Mouse (Mus musculus): Measurements from ENCODE around the gene Col16a1.

The Col16a1 gene

DNA sequence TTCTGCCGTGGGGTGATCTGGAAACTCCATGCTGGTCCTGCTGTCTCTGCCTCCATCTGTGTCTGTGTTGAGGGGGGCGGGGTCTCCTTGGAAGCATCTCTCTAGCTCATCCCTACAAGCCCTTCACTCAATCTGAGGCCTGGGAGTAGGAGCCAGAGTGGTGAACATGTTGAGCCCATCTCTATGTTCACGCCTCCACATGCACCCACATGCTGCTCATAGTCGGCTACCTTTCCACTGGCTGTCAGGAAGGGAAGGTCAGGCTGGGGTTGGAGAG is 501 bp downstream of the Col16a1 start:
- no peak for DNase-seq

DNA sequence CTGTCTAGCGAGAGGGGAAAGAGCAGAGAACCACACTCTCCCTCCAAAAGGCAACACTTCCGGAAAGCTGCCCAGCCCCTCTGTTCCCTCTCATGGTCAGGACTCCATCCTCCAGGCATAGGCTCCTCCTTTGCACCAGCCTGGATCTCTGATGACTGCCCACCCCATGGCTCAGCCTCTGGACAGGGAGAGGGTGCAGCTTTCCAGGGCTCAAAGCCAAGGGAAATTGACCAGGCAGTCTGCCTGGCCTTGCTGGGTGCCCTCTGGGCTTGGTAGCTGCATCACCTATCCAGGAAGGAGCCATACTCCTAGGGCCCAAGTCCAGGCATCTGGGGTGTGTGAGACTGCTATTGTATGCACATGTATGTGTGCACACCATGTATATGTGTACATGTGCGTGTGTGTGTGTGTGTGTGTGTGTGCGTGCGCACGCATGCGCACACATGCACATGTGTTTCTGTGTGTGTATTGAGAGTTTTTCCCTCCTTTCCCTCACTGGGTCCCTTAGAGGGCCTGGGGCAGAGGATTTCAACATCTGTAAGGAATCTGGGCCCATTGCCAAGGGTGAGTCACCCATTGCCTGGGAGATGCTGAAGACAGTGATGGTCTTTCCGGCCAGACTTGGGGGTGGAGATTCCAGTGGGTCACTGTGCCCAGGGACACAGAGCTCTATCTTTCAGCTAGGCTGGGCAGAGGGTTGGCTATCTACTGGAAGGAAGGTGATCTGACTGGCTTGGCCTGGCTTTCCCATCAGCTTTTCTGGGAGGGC is 2.6 kb downstream of the Col16a1 start:
- peak; percentile 53 for DNase-seq

DNA sequence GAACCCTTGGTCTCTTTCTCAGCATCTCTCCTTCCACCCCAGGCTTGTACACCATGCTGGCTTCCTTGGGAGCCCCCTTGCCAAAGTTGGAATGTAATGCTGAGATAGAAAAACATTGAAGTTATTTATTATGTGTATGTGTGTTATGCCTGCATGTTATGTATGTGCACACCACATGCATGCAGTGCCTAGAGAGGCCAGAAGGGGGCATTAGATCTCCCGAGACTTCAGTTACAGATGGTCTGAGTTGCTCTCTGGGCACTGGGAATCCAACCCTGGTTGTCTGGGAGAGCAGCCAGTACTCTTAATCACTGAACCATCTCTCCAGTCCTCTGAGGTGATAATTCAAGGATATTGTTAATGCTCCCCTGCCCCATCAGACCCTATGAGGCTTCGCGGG is 4.6 kb downstream of the Col16a1 start:
- DNase-seq: no peak

DNA sequence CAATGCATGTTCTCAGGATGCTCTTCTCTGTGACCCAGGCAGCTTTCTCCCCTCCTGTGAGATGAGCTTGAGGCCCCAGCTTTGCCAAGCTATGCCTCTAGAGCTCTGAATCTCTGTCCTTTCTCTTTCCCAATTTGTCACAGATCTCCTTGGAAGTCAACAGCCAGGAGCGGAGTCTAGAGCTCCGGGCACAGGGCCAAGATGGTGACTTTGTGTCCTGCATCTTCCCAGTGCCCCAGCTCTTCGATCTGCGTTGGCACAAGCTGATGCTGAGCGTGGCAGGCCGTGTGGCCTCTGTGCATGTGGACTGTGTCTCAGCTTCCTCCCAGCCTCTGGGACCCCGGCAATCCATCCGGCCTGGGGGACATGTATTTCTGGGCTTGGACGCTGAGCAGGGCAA is 5.5 kb downstream of the Col16a1 start:
- DNase-seq: no peak

DNA sequence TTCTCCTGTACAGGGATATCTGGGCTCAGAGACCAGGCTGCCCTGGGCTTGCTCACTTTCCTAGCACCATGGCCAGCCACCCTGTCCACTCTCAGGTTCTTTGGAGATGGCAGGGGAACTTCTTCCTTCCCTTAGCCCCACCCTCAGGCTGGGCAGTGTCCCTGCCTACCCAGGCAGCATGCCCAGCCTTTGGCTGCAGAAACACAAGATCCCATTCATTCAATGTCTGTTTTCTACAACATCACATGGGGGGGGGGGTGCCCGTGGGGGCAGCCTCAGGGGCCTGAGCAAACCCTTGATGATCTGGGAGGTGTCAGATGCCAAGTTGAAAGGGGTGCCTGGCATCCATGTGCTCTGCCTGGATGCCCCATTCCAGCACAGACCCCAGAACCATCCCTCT is 7.1 kb downstream of the Col16a1 start:
- no peak for DNase-seq

DNA sequence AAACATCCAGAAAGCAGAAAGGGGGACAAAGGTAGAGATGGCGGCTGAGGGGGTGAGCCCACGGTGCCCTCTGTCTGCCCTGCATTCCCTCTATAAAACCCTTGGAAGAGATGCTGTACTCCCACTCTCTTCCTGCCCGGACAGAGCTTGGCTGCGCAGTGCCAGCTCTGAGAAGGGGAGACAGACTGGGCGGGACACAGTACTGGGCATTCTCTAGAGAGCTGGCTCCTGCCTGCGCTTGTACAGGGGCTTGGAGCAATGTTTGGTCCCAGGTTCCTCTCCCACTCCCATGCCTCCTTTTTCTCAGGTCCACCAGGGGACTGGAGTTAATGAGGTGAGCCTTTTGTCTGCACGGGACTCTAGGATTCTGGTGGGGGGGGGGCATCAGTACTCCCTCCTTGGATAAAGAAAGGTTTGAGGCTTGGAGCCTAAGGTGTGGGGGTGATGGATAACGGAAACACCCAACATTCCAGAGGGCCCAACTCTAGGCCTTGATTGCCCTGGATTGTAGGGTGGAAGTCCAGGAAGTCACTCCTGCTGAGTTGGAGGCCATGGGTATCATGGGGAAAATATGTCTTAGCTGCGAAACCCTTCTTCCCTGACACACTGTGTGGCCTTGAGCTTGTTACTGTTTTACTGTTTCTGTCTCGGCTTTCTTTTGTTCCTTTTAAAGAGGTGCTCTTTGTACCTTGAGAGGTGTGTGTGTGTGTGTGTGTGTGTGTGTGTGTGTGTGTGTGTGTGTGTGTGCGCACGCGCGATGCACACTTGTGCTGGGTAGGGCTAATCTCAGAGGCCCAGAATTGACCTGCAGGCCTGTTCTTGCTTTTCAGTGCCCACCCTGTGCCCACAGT is 7.7 kb downstream of the Col16a1 start:
- DNase-seq: no peak

DNA sequence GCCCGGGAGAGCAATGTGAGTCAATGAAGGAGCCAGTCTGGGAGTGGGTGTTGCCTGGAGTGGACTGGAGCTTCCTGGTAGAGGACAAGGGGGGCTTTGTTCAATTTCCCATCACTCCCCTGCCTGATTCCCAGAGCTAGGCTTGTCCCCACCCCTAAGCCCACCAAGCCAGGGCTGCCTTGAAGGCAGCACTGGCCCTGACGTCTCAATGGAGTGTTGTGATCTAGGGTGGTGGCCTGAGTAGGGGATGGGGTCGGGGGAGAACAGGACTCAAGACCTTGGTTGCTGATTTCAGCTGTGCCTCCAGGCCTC is 8.3 kb downstream of the Col16a1 start:
- no peak for DNase-seq

DNA sequence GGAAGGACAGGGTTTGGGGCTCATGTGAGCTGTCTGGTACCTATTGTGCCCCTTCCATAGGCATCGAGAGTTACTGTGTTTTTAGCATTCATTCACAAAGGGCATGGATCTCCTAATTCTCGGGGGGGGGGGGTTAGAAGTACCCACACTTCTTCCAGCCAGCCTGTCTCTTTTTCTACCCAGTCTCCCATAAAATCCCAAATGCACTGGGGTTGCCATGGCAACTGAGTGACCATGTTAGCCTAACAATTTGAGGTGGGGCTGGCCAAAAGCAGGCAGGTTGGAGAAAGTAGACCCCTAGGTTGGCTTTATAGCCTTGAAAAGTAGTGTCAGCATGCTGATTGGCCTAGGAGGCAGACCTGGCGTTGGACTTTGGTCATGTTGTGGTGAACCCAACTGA is 8.8 kb downstream of the Col16a1 start:
- DNase-seq: no peak

DNA sequence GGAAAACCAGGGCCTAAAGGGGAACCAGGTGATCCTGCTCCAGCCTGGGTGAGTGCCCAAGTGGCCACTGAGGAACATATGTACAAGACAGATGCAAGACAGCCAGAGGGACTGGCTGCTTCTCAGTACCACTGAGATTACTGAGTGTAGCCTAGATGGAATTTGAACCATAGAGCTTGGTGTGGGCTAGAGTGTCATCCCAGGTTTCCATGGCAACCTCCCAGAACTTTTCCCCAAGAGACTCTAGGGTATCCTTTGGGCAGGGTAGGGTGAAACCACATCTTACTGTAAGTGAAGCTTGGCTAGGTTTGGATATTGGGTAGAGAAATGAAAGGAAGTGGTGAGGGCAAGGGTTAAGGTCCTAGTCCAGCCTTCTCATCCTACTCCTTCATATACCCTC is 13.3 kb downstream of the Col16a1 start:
- DNase-seq: no peak

DNA sequence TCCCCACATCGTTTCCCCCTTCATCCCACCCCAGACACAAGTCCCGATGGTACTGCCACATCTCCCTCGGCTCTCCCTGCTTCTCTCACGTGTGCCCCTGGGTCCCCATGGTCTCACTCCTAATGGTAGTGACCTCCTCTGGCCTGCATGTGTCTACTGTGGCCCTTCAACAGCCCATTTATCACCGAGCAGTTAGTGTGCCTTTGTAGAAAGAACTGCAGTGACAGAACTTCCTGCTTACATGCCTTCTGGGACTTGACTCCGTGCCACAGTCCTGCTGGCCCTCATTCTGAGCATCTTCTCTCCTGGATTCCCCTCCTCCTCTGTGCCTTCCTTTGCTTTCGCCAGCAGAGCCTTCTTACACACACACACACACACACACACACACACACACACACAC is 15.6 kb downstream of the Col16a1 start:
- no peak for DNase-seq

DNA sequence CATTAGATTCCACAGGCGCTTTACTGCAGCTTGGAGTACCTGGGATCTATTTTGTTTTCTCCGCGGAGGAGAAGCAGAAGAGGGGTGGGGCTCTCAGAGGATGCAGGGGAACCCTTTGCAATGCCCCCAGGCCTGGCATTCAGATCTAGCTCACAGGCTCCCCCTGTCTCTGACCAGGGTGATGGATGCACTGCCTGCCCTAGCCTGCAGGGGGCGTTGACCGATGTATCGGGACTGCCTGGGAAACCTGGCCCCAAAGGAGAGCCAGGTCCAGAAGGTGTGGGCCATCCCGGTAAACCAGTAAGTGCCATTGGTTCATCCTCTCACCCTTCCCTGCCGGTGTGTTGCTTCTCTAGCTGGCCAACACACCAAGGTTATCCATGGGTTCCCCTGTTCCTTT is 19.2 kb downstream of the Col16a1 start:
- peak; percentile 42 for DNase-seq

DNA sequence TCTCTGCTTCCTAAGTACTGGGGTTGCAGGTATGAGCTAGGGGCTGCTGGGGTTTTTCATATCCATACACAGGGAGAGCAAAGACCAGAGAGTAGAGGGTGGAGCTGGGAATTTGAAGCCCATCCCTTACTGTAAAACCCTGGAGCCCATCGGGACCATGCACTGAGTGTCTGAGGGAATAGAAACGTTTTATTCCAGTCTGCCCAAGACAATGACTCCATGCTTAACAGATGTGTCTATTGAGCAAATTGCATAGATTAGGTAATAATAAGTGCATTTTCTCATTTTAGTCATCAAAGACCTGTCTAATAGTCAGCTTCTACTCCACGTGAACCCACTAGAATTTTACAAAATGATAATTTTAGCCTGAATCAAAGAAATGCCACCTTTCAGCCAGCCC is 22.9 kb downstream of the Col16a1 start:
- no peak for DNase-seq

DNA sequence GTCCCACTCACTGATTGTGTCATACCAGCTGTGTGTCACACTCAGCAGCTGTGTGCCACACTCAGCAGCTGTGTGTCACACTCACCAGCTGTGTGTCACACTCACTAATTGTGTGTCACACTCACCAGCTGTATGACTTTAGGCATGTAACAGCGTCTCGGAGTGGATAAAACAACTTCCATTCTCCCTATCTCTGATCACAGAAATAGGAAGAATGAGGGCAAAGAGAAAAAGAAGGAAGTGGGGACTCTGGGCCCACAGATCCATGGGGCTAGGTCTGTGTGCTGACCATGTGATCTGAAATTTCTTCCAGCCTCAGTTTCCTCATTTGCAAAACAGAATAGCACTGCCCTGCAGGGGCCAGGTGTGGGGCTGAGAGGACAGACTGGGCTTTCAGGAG is 24.1 kb downstream of the Col16a1 start:
- DNase-seq: no peak

DNA sequence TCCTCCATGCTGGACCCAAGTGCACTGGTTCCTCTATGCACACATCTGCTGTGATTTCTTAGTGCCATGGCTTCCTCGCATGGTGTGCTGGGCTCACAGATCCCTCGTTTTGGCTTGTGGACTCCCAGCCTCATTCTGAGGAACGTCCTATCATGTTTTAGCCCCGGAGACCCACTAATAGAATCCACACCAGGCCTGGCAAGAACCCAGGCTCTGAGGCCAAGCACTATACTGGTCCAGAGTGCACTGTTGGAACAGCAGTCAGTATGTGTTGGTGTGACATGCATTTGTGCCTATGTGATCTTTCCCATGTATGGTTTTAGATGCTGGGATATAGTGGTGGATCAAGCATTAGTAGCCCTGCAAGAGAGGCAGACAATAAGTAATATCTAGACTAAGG is 25.7 kb downstream of the Col16a1 start:
- DNase-seq: no peak

DNA sequence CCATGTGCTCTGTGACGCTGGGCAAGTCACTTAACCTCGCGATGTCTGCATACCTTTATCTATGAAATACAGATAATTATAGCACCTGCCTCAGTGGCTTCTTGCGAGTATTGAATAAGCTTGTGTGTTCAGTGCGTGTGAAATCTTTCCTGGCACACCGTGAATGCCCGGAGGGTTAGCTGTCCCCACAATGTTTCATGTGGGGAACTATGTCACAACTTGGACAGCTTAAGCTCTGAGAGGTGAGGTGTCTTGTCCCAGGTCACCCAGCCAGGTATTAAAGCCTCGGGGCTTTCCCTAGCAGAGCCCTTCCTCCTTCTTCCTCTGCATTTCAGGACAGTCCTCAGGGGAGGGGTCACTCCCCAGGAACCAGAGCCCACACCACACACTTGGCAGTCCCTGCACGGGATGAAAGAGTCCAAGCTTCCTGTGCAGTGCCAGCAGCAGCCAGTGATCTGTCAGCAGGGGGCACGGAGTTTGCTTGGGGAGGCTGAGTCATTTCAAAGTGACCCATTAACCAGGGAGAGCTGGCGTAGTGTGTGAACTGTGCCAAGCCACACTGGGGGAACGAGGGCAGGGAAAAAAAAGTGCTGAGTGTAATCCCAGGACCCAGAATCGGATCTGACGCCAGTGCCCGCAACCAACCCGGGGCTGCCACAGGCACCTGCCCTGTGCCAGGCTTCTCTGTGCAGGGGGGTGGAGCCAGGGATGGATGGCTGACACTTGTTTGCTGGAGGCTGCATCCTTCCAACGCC is 27.3 kb downstream of the Col16a1 start:
- no peak for DNase-seq

DNA sequence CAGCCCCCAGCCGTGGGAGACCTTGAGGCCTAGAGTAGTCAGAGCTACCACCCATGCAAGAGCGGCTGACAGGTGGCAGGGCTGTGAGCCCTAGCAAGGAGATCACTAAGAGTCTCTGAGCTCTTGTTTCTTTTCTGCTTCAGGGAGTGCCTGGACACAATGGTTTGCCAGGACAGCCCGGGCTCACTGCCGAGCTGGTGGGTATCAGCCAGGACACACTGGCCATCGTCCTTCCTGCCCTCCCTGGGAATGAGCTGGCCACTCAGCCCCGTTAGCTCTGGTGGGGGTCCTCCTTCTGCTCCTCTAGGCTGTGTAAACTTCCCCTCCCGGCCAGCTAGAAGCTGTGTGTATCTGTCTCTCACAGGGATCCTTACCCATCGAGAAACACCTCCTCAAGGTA is 29.2 kb downstream of the Col16a1 start:
- no peak for DNase-seq

DNA sequence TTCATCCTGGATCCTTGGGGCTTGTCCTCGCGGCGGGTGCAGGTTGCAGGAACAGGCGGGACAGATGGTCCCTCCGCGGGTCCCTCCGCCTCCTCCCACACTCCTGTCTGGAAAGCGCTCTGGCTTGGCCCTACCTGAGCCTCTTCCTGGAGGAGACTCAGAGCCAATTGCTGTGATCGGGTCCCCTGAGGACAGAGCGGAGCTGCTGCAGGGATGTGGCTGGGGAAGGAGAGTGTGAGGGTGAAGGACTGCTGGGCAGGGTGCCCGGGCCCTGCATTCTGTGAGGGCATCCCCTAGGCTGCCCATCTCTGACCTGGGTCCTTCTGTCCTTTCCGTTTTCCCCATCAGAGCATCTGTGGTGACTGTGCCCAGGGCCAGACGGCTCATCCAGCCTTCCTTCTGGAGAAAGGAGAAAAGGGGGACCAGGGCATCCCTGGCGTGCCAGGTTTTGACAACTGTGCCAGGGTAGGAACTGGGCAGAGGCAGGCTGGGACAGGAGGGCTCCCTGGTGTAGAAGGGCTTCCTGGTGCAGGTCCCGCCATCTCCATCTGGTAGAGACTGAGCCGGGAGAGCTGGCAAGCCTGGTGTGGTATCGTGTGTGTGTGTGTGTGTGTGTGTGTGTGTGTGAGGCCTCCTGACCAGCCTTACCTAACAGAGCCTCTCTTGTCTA is 31.3 kb downstream of the Col16a1 start:
- no peak for DNase-seq

DNA sequence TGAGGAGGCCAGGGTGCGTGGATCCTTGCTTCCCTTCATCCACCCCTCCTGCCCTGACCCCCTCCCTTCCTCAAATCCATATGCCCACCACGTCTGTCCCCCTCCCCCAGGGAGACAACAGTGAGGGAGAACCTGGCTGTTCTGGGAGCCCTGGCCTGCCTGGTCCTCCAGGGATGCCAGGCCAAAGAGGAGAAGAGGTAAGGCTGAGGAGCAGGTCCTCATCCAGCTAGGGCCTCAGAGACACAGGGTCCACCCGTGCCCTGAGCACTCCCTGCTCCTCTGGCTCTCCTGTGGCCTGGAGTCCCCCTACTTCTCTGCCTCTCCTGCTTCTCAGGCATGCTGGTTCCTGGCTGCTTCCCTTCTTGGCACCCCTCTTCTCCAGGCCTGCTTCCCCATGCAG is 31.9 kb downstream of the Col16a1 start:
- DNase-seq: no peak

DNA sequence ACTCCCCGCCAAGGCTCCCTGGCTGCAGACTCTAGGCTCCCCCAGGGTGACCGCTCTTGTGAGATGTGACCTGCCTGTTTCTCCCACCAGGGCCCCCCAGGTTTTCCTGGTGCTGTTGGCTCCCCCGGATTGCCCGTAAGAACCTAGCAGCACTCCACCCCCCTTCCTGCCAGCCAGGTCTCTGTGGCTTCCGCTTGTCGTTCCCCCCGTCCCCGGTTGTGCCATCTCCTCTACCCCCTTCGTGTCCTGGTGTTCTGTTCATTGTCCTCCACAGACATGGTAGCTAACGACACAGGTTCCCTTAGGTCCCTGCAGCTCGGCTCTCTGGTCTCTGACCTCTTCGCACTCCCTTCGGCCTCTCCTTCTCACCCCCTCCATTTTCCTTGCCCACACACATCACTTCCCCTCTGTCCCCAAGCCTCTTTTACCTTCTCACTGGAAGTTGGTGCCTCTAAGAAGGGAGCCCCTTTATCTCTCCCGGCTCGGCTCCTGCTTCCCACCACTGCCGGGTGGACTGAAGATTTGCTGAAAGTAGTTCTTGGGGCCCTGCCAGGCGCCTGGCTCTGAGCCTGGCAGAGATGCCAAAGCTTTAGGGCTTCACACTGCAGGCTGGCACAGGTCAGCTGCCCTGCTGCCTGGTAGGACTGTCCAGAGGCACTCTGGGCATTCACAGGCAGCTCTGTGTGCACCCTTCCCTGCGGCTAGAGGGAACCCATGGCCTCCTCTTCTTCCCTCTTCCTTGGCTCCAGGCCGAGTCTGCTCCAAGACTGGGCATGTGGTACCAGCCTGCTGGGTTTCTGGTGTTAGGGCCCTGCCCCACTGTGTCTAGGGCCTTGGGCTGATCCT is 33.9 kb downstream of the Col16a1 start:
- peak; percentile 78 for DNase-seq

DNA sequence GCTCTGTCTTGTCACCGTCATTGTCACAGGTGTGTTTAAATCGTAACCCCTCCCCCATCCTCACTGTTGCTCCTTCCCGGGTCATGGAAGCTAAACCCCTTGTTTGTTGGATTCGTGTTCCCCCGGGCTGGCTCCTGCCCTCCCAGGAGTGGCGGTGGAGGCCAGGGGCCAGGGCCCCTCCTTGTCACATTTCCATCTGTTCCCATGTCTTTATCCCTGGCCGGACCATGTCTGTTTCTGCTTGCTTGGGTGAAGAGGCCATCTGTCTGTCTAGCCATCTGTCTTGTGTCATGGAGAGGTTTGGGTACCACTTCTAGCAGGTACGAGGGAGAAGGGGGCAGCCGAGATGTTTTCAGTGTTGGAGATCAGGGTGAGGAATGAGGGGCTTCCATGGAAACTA is 34.6 kb downstream of the Col16a1 start:
- DNase-seq: no peak

DNA sequence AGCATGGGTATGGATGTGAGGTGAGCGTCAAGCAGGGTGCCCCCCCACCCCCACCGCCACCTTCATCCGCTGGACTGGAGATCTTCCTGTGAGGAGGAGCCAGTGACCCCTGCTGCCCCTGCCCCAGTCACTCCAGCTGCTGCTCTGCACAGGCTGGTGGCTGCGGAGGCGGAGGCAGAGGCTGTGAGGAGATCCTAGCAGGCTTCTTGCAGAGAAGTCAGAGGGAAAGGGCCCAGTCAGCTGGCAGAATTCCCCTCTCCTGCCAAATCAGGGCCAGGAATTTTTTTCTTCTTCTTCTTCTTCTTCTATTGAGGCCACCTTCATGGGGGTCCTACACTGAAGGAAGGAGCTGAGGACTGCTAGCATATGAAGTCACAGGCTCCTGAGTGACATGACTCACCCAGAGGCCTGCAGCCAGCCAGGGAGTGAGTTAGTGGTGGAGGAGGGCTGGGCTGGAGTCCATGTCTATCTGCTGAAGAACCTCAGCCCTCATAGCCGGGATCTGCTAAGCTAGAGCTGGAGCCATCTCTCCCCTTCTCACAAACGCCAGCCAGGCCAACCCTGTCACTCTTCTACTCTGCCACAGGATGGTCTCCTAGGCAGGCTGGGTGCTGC is 36.8 kb downstream of the Col16a1 start:
- no peak for DNase-seq

DNA sequence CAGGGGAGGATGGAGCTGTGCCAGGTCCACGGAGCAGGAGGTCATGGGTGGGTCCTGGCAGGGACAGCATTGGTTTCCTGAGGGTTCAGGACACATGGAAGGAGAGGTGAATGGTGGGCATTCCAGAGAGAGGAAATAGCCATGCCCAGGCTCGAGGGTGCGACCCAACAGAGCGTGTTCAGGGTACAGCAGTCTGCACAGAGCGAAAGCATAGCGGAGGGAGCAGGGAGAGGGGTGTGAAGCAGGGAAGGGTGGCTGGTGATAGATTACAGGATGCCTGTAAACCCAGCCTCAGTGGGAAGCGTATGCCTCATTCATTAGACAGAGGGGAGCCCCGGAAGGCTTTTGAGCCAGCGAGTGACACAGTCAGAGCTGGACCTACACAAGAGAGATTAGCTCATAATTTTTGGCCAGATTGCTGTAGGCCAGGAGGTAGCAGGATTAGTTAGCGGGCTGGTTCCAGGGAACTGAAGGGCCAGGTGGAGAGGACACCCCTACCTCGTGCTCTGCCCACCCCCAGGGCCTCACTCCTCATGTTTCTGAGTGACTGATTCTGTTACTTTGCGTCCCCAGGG is 37.7 kb downstream of the Col16a1 start:
- DNase-seq: no peak
